Mouse (Mus musculus) G1E (cell line): ENCODE measurements around the gene Ampd2. TPM values are rescaled to one million over a fixed set of nuclear protein-coding genes. Genes with fewer than 3 reads are reported as not detected.

Source experiments
- ATAC-seq: 2 replicates; pipeline ENCODE4 v1.8.0; 2016; ENCODE audit warnings: mild to moderate bottlenecking; ENCODE audit not compliant: insufficient number of reproducible peaks, poor library complexity, low FRiP score, severe bottlenecking; ENCODE audit errors: extremely low read depth
- DNase-seq: peaks from one replicate; pipeline ENCODE4 v3.0.0; 2012; ENCODE audit warnings: low spot score
- H3K27me3 ChIP-seq: 2 replicates; pipeline ENCODE4 v1.6.1; 2012; ENCODE audit warnings: mild to moderate bottlenecking, low read length, inconsistent platforms; ENCODE audit not compliant: insufficient read depth
- H3K36me3 ChIP-seq: replicated peaks from 2 replicates; pipeline ENCODE3; 2012; ENCODE audit warnings: mild to moderate bottlenecking, inconsistent platforms
- H3K4me1 ChIP-seq: 2 replicates; pipeline ENCODE4 v1.6.1; 2012; ENCODE audit warnings: low read depth, low read length, inconsistent platforms, mixed read lengths; ENCODE audit not compliant: insufficient read depth
- H3K4me3 ChIP-seq: 2 replicates; pipeline ENCODE4 v1.5.1; 2012; ENCODE audit warnings: low read depth, mild to moderate bottlenecking, inconsistent platforms, low read length, moderate library complexity, mixed read lengths
- H3K9me3 ChIP-seq: replicated peaks from 2 replicates; pipeline ENCODE4 v1.6.1; 2012; ENCODE audit warnings: inconsistent platforms
- CTCF ChIP-seq: IDR thresholded peaks from 2 replicates; pipeline ENCODE4 v1.5.1; 2012; ENCODE audit warnings: low read depth, low read length, inconsistent platforms, mixed read lengths
- GATA1 ChIP-seq: IDR thresholded peaks from 2 replicates; pipeline ENCODE4 v1.6.1; 2012; ENCODE audit warnings: borderline replicate concordance, low read length, inconsistent platforms, mixed read lengths
- GATA2 ChIP-seq: IDR thresholded peaks from 2 replicates; pipeline ENCODE4 v1.6.1; 2012; ENCODE audit warnings: low read depth, low read length, inconsistent platforms, borderline replicate concordance
- POLR2AphosphoS5 ChIP-seq: IDR thresholded peaks from 2 replicates; pipeline ENCODE4 v1.6.1; 2012; ENCODE audit warnings: low read depth, low read length, inconsistent platforms; ENCODE audit not compliant: insufficient replicate concordance
- TAL1 ChIP-seq: conservative IDR thresholded peaks from 2 replicates; pipeline ENCODE4 v1.6.1; 2012; ENCODE audit warnings: low read depth, low read length, inconsistent platforms, mixed read lengths
- polyA plus RNA-seq: library from polyadenylated mRNA; stranded (reverse); fragments of >175 nt; gene quantifications from 2 replicates; pipeline ENCODE4 v1.2.3, GENCODE M21; 2012
- total RNA-seq, 2 experiments: library from RNA; stranded (forward) in 1 of 2; stranded (reverse) in 1 of 2; fragments of 200-1000 nt in 1 of 2; fragments of >200 nt in 1 of 2; fragmentation: Nextera tagmentation in 1 of 2; gene quantifications; 2 replicates each; pipeline ENCODE4 v1.2.3; 2014 to 2017

The Ampd2 gene
- total and polyA plus RNA-seq, 3 experiments = 81.6 to 380 (median 169) TPM

- ATAC-seq = no peak
- TF ChIP-seq TAL1 (no peak), CTCF (no peak), POLR2AphosphoS5 (no peak), GATA2 (no peak), GATA1 (no peak)
- Histone ChIP-seq H3K36me3 (no peaks in the 10 kb centered on the region), H3K4me3 (no peak overlapping the region), H3K27me3 (peaks cover 45% of the 10 kb centered on the region), H3K9me3 (no peaks in the 10 kb centered on the region), H3K4me1 (no peaks in the 10 kb centered on the region)
- no peak for DNase-seq
Observed at GRCm38 (mm10) chr3:108026049-108026448, 60.4 kb downstream of the Ampd2 start.

GRCm38 (mm10) chr3:108025318-108025717, 61.1 kb downstream of the Ampd2 start:
- no peak for ATAC-seq
- peaks cover 52% of the 10 kb centered on the region for H3K27me3 ChIP-seq
- H3K4me1 ChIP-seq = no peaks in the 10 kb centered on the region

More at GRCm38 (mm10) chr3:108025318-108025717, 61.1 kb downstream of the Ampd2 start:
- Histone ChIP-seq H3K4me3 (no peak overlapping the region), H3K36me3 (no peaks in the 10 kb centered on the region), H3K9me3 (no peaks in the 10 kb centered on the region)
- no peak for TF ChIP-seq GATA1
- TF ChIP-seq CTCF = no peak
- DNase-seq = no peak

Other genes starting within 250 kb of the Ampd2 start
- gene Eps8l3, start 209.4 kb downstream of the Ampd2 start, total RNA-seq (2014; fragmentation: Nextera tagmentation) = not detected in 2 replicates
- 0.06 TPM in 1 of 2 replicates, not detected in the other for gene Eps8l3, start 209.4 kb downstream of the Ampd2 start, total RNA-seq (2017)
- not detected in 2 replicates for gene Eps8l3, start 209.4 kb downstream of the Ampd2 start, polyA plus RNA-seq
- not detected in 2 replicates for gene Gstm5, start 190.8 kb downstream of the Ampd2 start, total RNA-seq (2014; fragmentation: Nextera tagmentation)
- gene Gstm5, start 190.8 kb downstream of the Ampd2 start, total RNA-seq (2017) = not detected in 2 replicates
- not detected in 2 replicates for gene Gstm5, start 190.8 kb downstream of the Ampd2 start, polyA plus RNA-seq
- gene Gstm7, start 154.8 kb downstream of the Ampd2 start, total RNA-seq (2014; fragmentation: Nextera tagmentation) = not detected in 2 replicates
- not detected in 2 replicates for gene Gstm7, start 154.8 kb downstream of the Ampd2 start, total RNA-seq (2017)
- gene Gstm7, start 154.8 kb downstream of the Ampd2 start, polyA plus RNA-seq = not detected in 2 replicates
- gene Gstm6, start 142.9 kb downstream of the Ampd2 start, total RNA-seq (2014; fragmentation: Nextera tagmentation) = not detected in 2 replicates
- gene Gstm6, start 142.9 kb downstream of the Ampd2 start, total RNA-seq (2017) = 0.12 and 0.16 TPM in 2 replicates
- not detected in 2 replicates for gene Gstm6, start 142.9 kb downstream of the Ampd2 start, polyA plus RNA-seq
- not detected in 2 replicates for gene Gstm3, start 117.4 kb downstream of the Ampd2 start, total RNA-seq (2014; fragmentation: Nextera tagmentation)
- gene Gstm3, start 117.4 kb downstream of the Ampd2 start, total RNA-seq (2017) = not detected in 2 replicates
- gene Gstm3, start 117.4 kb downstream of the Ampd2 start, polyA plus RNA-seq = not detected in 2 replicates
- gene Gstm2, start 100.2 kb downstream of the Ampd2 start, total RNA-seq (2014; fragmentation: Nextera tagmentation) = not detected in 2 replicates
- gene Gstm2, start 100.2 kb downstream of the Ampd2 start, total RNA-seq (2017) = not detected in 2 replicates
- gene Gstm2, start 100.2 kb downstream of the Ampd2 start, polyA plus RNA-seq = not detected in 2 replicates
- not detected in 2 replicates for gene Gstm1, start 68.7 kb downstream of the Ampd2 start, total RNA-seq (2014; fragmentation: Nextera tagmentation)
- gene Gstm1, start 68.7 kb downstream of the Ampd2 start, total RNA-seq (2017) = 0.12 TPM in 1 of 2 replicates, not detected in the other
- gene Gstm1, start 68.7 kb downstream of the Ampd2 start, polyA plus RNA-seq = 0.53 and 0.63 TPM in 2 replicates
- gene Gstm4, start 41.8 kb downstream of the Ampd2 start, total RNA-seq (2014; fragmentation: Nextera tagmentation) = not detected in 2 replicates
- gene Gstm4, start 41.8 kb downstream of the Ampd2 start, total RNA-seq (2017) = not detected in 2 replicates
- gene Gstm4, start 41.8 kb downstream of the Ampd2 start, polyA plus RNA-seq = not detected in 2 replicates
- 9.0 and 10.2 TPM in 2 replicates for gene Gnat2, start 6.1 kb upstream of the Ampd2 start, total RNA-seq (2014; fragmentation: Nextera tagmentation)
- gene Gnat2, start 6.1 kb upstream of the Ampd2 start, total RNA-seq (2017) = 2.0 and 4.5 TPM in 2 replicates
- gene Gnat2, start 6.1 kb upstream of the Ampd2 start, polyA plus RNA-seq = 0.85 and 2.4 TPM in 2 replicates
- gene Gnai3, start 59.5 kb upstream of the Ampd2 start, total RNA-seq (2014; fragmentation: Nextera tagmentation) = 254 and 274 TPM in 2 replicates
- 413 and 481 TPM in 2 replicates for gene Gnai3, start 59.5 kb upstream of the Ampd2 start, total RNA-seq (2017)
- 36.8 and 37.9 TPM in 2 replicates for gene Gnai3, start 59.5 kb upstream of the Ampd2 start, polyA plus RNA-seq
- gene Gpr61, start 68.2 kb upstream of the Ampd2 start, total RNA-seq (2014; fragmentation: Nextera tagmentation) = not detected in 2 replicates
- under 0.01 and 0.11 TPM in 2 replicates for gene Gpr61, start 68.2 kb upstream of the Ampd2 start, total RNA-seq (2017)
- not detected in 2 replicates for gene Gpr61, start 68.2 kb upstream of the Ampd2 start, polyA plus RNA-seq
- gene Amigo1, start 99.7 kb upstream of the Ampd2 start, total RNA-seq (2014; fragmentation: Nextera tagmentation) = 0.29 and 0.98 TPM in 2 replicates
- 0.66 and 0.99 TPM in 2 replicates for gene Amigo1, start 99.7 kb upstream of the Ampd2 start, total RNA-seq (2017)
- 0.46 and 0.51 TPM in 2 replicates for gene Amigo1, start 99.7 kb upstream of the Ampd2 start, polyA plus RNA-seq
- gene Cyb561d1, start 114.6 kb upstream of the Ampd2 start, total RNA-seq (2014; fragmentation: Nextera tagmentation) = 2.9 and 3.9 TPM in 2 replicates
- gene Cyb561d1, start 114.6 kb upstream of the Ampd2 start, total RNA-seq (2017) = 6.3 and 6.6 TPM in 2 replicates
- gene Cyb561d1, start 114.6 kb upstream of the Ampd2 start, polyA plus RNA-seq = 2.9 and 3.4 TPM in 2 replicates
- gene Atxn7l2, start 124.3 kb upstream of the Ampd2 start, total RNA-seq (2014; fragmentation: Nextera tagmentation) = 8.0 and 8.6 TPM in 2 replicates
- gene Atxn7l2, start 124.3 kb upstream of the Ampd2 start, total RNA-seq (2017) = 2.1 and 2.7 TPM in 2 replicates
- 17.0 and 19.7 TPM in 2 replicates for gene Atxn7l2, start 124.3 kb upstream of the Ampd2 start, polyA plus RNA-seq
- gene Sypl2, start 140.0 kb upstream of the Ampd2 start, total RNA-seq (2014; fragmentation: Nextera tagmentation) = not detected in 2 replicates
- 0.06 and 0.11 TPM in 2 replicates for gene Sypl2, start 140.0 kb upstream of the Ampd2 start, total RNA-seq (2017)
- not detected in 2 replicates for gene Sypl2, start 140.0 kb upstream of the Ampd2 start, polyA plus RNA-seq
- gene Psma5, start 170.3 kb upstream of the Ampd2 start, total RNA-seq (2014; fragmentation: Nextera tagmentation) = 57.5 and 59.5 TPM in 2 replicates
- 297 and 331 TPM in 2 replicates for gene Psma5, start 170.3 kb upstream of the Ampd2 start, total RNA-seq (2017)
- 3.8 and 4.9 TPM in 2 replicates for gene Psma5, start 170.3 kb upstream of the Ampd2 start, polyA plus RNA-seq
- 4.1 and 5.2 TPM in 2 replicates for gene Sort1, start 197.4 kb upstream of the Ampd2 start, total RNA-seq (2014; fragmentation: Nextera tagmentation)
- 2.3 TPM in 2 replicates for gene Sort1, start 197.4 kb upstream of the Ampd2 start, total RNA-seq (2017)
- 1.1 and 1.3 TPM in 2 replicates for gene Sort1, start 197.4 kb upstream of the Ampd2 start, polyA plus RNA-seq